Mouse (Mus musculus) adrenal gland, postnatal 4 days (tissue): ENCODE results near the gene Dgki. TPM values are rescaled to one million over a fixed set of nuclear protein-coding genes. Genes with fewer than 3 reads are reported as not detected.

Source experiments
- DNase-seq, 2 experiments: peaks; one replicate each; pipeline ENCODE4 v3.0.0; 2021 to 2022; ENCODE audit warnings: low spot score in 2 of 2, mixed read lengths in 2 of 2
- total RNA-seq, 2 experiments: library from RNA; stranded (reverse); gene quantifications; 2 replicates each; pipeline ENCODE4 v1.2.3; 2021

The Dgki gene
- total RNA-seq, 2 experiments from 2014 or later, result 4.0 to 4.2 TPM

GRCm38 (mm10) chr6:37242100-37242768 lies 57.8 kb downstream of the Dgki start:
- DNase-seq, result no peak

- DNase-seq, result no peak
These were observed 58.5 kb downstream of the Dgki start for GRCm38 (mm10) chr6:37241434-37241833.

- no peak for DNase-seq
These were observed 59.8 kb downstream of the Dgki start for GRCm38 (mm10) chr6:37240140-37240539.

- no peak for DNase-seq
These were observed 63.1 kb downstream of the Dgki start for GRCm38 (mm10) chr6:37236893-37237292.

- no peak for DNase-seq
These were observed 68.8 kb downstream of the Dgki start for GRCm38 (mm10) chr6:37231148-37231547.

GRCm38 (mm10) chr6:37222947-37223510 lies 77.0 kb downstream of the Dgki start:
- DNase-seq, result no peak

- DNase-seq, result no peak
These were observed 78.0 kb downstream of the Dgki start for GRCm38 (mm10) chr6:37222016-37222415.

GRCm38 (mm10) chr6:37219110-37219509 lies 80.9 kb downstream of the Dgki start:
- no peak for DNase-seq

GRCm38 (mm10) chr6:37216342-37216763 lies 83.6 kb downstream of the Dgki start:
- DNase-seq, result no peak

GRCm38 (mm10) chr6:37215655-37216054 lies 84.3 kb downstream of the Dgki start:
- no peak for DNase-seq

- no peak for DNase-seq
These were observed 87.1 kb downstream of the Dgki start for GRCm38 (mm10) chr6:37212930-37213329.

GRCm38 (mm10) chr6:37211545-37212247 lies 88.3 kb downstream of the Dgki start:
- no peak for DNase-seq

- DNase-seq, result no peak
These were observed 97.1 kb downstream of the Dgki start for GRCm38 (mm10) chr6:37202901-37203300.

GRCm38 (mm10) chr6:37200840-37201239 lies 99.1 kb downstream of the Dgki start:
- no peak for DNase-seq

- no peak for DNase-seq
These were observed 100.5 kb downstream of the Dgki start for GRCm38 (mm10) chr6:37199502-37199901.

GRCm38 (mm10) chr6:37197745-37198144 lies 102.2 kb downstream of the Dgki start:
- DNase-seq, result no peak

- DNase-seq, result no peak
These were observed 103.1 kb downstream of the Dgki start for GRCm38 (mm10) chr6:37196870-37197269.

GRCm38 (mm10) chr6:37195766-37196165 lies 104.2 kb downstream of the Dgki start:
- DNase-seq, result no peak

GRCm38 (mm10) chr6:37181961-37182360 lies 118.0 kb downstream of the Dgki start:
- no peak for DNase-seq

GRCm38 (mm10) chr6:37171149-37171832 lies 128.7 kb downstream of the Dgki start:
- DNase-seq, result no peak

GRCm38 (mm10) chr6:37158880-37159279 lies 141.1 kb downstream of the Dgki start:
- DNase-seq, result no peak

- no peak for DNase-seq
These were observed 145.9 kb downstream of the Dgki start for GRCm38 (mm10) chr6:37154051-37154450.
